Mouse (Mus musculus): ENCODE data around the gene C1ra.

DNA sequence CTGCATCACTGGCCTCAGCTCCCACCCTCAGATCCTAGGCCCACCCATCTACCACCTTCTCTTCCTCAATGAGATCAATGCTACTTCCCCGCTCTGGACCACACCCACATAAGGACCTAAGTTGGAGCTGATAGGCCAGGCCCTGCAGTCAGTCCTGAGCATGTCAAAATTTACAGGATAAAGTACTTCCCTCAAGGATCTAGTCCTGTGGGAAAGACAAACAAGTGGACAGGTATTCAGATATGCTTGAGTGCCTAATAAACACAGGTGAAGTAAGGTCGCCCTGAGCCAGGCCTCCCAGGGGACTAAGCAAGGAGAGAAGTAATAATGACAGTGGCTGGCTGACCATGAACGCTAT lies 32.7 kb upstream of the C1ra start:
- no peak for TF ChIP-seq CTCF (IDR thresholded peaks at IDR 0.05)
- no peak for TF ChIP-seq EP300 (IDR thresholded peaks at IDR 0.05)

All from lung, postnatal 0 days (tissue).